Mouse (Mus musculus): ENCODE data around the gene Tgfb1i1. TPM values are rescaled to one million over a fixed set of nuclear protein-coding genes. Genes with fewer than 3 reads are reported as not detected.
A peak's percentile ranks its signal among the peaks of the same experiment; 100 is the strongest.

The Tgfb1i1 gene
- polyA plus RNA-seq, 1 experiment from 2014 or later, result 76.8 TPM

DNA sequence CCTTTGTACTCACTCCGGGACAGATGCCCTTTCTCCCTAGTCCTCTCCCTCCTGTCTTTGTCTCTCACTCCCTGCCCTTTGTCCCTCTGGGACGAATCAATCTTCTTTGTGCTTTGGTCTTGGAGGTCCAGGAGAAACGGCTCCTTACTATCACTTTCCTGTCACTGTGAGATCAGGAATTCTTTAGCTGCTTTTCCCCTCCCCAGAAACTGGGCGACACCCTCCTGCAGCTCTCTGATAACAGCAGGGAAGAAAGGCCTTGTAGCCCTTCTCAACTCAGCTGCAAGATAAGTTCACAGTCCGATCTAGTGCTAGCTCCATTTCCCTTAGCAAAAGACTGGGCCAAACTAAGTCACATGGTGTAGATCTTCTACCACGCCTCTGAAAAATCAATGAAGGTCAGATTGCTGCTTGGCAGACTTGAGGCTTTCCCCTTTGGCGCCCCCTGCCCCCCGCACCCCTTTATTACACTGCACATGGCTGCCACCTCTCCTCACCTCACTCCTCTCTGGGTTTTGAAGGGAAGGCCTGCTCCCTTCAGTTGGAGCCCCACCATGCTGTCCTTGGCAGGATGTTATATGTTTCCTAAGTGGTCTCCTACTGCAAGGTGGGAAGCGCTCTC, 42.4 kb downstream of the Tgfb1i1 start:
- Histone ChIP-seq H3K4me3 (ENCODE audit: low read depth, low read length) (no peak overlapping the region), H3K4me1 (ENCODE audit: control insufficient read depth, insufficient read depth, low read length) (no peaks in the 10 kb centered on the region), H3K36me3 (ENCODE audit: control insufficient read depth, insufficient read depth, low read length) (peaks cover 48% of the 10 kb centered on the region; the same call in 1 of the 2 replicates), H3K27me3 (replicated peaks; ENCODE audit: control insufficient read depth, insufficient read depth, low read length) (no peaks in the 10 kb centered on the region), H3K9me3 (ENCODE audit: control insufficient read depth, low read length) (no peaks in the 10 kb centered on the region), H3K9ac (ENCODE audit: low read depth, low read length) (no peak overlapping the region), H3K27ac (replicated peaks; ENCODE audit: low read depth, low read length) (no peak overlapping the region), H3K4me2 (ENCODE audit: low read depth, low read length) (no peak overlapping the region)
- DNase-seq (ENCODE audit: low spot score) (peak; percentile 51), ATAC-seq (ENCODE audit: low read depth) (peak; percentile 12; the same call in 1 of the 2 replicates)
- WGBS, result 28% methylated on average over 9 of the region's 9 CpGs

- Histone ChIP-seq H3K4me1 (ENCODE audit: control insufficient read depth, insufficient read depth, low read length) (peaks cover 17% of the 10 kb centered on the region), H3K9me3 (ENCODE audit: control insufficient read depth, low read length) (no peaks in the 10 kb centered on the region), H3K4me2 (ENCODE audit: low read depth, low read length) (no peak overlapping the region), H3K27ac (replicated peaks; ENCODE audit: low read depth, low read length) (no peak overlapping the region), H3K36me3 (ENCODE audit: control insufficient read depth, insufficient read depth, low read length) (peaks cover 25% of the 10 kb centered on the region; the same call in 1 of the 2 replicates), H3K4me3 (ENCODE audit: low read depth, low read length) (no peak overlapping the region), H3K9ac (ENCODE audit: low read depth, low read length) (no peak overlapping the region), H3K27me3 (replicated peaks; ENCODE audit: control insufficient read depth, insufficient read depth, low read length) (no peaks in the 10 kb centered on the region)
- ATAC-seq (ENCODE audit: low read depth) (no peak), DNase-seq (ENCODE audit: low spot score) (no peak)
- whole genome bisulfite sequencing, result 88% methylated on average over 10 of the region's 10 CpGs
Measured at GRCm38 (mm10) chr7:128294785-128295184, 48.2 kb downstream of the Tgfb1i1 start.

- Histone ChIP-seq H3K4me2 (ENCODE audit: low read depth, low read length) (peak overlapping the region; percentile 88; the same call in 1 of the 2 replicates), H3K27me3 (replicated peaks; ENCODE audit: control insufficient read depth, insufficient read depth, low read length) (no peaks in the 10 kb centered on the region), H3K27ac (replicated peaks; ENCODE audit: low read depth, low read length) (no peak overlapping the region), H3K9ac (ENCODE audit: low read depth, low read length) (peak overlapping the region; percentile 25; the same call in 1 of the 2 replicates), H3K4me3 (ENCODE audit: low read depth, low read length) (no peak overlapping the region), H3K36me3 (ENCODE audit: control insufficient read depth, insufficient read depth, low read length) (peaks cover 12% of the 10 kb centered on the region; the same call in 1 of the 2 replicates), H3K9me3 (ENCODE audit: control insufficient read depth, low read length) (no peaks in the 10 kb centered on the region), H3K4me1 (ENCODE audit: control insufficient read depth, insufficient read depth, low read length) (peaks cover 17% of the 10 kb centered on the region)
- ATAC-seq (ENCODE audit: low read depth), result no peak
- 66% methylated on average over 3 of the region's 3 CpGs for WGBS
- no peak for DNase-seq (ENCODE audit: low spot score)
Measured at GRCm38 (mm10) chr7:128296514-128296913, 49.9 kb downstream of the Tgfb1i1 start.

- H3K27ac ChIP-seq (replicated peaks; ENCODE audit: low read depth, low read length), result no peak overlapping the region
- no peak for DNase-seq (ENCODE audit: low spot score)
- WGBS, result 35% methylated on average over 10 of the region's 10 CpGs
Measured at GRCm38 (mm10) chr7:128297291-128297616, 50.6 kb downstream of the Tgfb1i1 start.

GRCm38 (mm10) chr7:128297617-128298480, 51.2 kb downstream of the Tgfb1i1 start, which contains the start of gene BC017158:
BC017158 (minus strand) TSS chr7:128298170.
- no peaks in the 10 kb centered on the region for H3K27me3 ChIP-seq (replicated peaks; ENCODE audit: control insufficient read depth, insufficient read depth, low read length)
- H3K9ac ChIP-seq (ENCODE audit: low read depth, low read length), result peak within 1 kb of the TSS; percentile 90
- peak within 1 kb of the TSS; percentile 88 for H3K4me2 ChIP-seq (ENCODE audit: low read depth, low read length)
- H3K4me1 ChIP-seq (ENCODE audit: control insufficient read depth, insufficient read depth, low read length), result peaks cover 17% of the 10 kb centered on the region
- no peaks in the 10 kb centered on the region for H3K9me3 ChIP-seq (ENCODE audit: control insufficient read depth, low read length)
- DNase-seq (ENCODE audit: low spot score) (peak; percentile 91), ATAC-seq (ENCODE audit: low read depth) (peak; percentile 70)
- peaks cover 9% of the 10 kb centered on the region; the same call in 1 of the 2 replicates for H3K36me3 ChIP-seq (ENCODE audit: control insufficient read depth, insufficient read depth, low read length)
- H3K4me3 ChIP-seq (ENCODE audit: low read depth, low read length), result peak within 1 kb of the TSS; percentile 75
- WGBS, result under 1% methylated on average over 38 of the region's 47 CpGs
- peak within 1 kb of the TSS; percentile 83 for H3K27ac ChIP-seq (replicated peaks; ENCODE audit: low read depth, low read length)

More at GRCm38 (mm10) chr7:128297291-128297616, 50.6 kb downstream of the Tgfb1i1 start:
- Histone ChIP-seq H3K4me1 (ENCODE audit: control insufficient read depth, insufficient read depth, low read length) (peaks cover 17% of the 10 kb centered on the region), H3K36me3 (ENCODE audit: control insufficient read depth, insufficient read depth, low read length) (peaks cover 9% of the 10 kb centered on the region; the same call in 1 of the 2 replicates), H3K27me3 (replicated peaks; ENCODE audit: control insufficient read depth, insufficient read depth, low read length) (no peaks in the 10 kb centered on the region), H3K4me3 (ENCODE audit: low read depth, low read length) (peak overlapping the region; percentile 75), H3K4me2 (ENCODE audit: low read depth, low read length) (peak overlapping the region; percentile 88), H3K9me3 (ENCODE audit: control insufficient read depth, low read length) (no peaks in the 10 kb centered on the region), H3K9ac (ENCODE audit: low read depth, low read length) (peak overlapping the region; percentile 90)
- no peak; the same call in 1 of the 2 replicates for ATAC-seq (ENCODE audit: low read depth)

DNA sequence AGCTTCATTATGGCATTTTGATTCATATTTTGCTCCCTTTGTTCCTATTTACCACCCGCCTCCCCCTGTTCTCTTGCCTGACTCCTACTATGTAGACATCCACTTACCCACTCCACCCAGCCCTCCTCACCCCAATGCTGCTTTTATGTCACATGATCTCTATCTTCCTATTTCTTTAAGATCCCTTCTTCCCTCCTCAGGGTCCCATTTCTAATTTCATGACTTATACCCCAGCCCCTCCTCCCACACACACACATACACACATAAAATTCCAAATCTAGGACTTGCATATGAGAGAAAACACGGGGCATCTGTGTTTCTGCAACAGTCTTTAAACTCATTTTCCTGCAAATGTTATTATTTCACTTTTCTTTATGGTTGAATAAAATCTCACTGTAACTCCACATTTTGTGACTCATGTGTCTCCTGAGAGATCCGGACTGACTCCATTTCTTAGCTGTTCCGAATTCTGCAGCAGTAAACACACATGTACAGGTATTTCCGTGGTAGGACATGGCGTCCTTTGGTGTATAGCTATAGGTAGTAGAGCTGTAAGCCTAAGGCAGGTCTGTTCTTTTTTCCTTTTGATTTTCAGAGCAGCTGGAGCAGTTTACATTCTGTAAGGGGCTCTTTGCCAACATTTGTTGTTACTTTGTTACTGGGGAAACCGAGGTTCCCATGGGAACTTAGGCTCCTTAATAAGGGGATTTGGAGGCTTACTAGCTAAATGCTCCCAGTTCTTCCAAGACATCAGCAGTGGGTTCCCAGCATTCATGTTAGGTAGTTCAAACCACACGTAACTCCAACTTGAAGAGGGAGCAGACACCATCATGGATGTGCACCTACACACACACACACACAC, 52.1 kb downstream of the Tgfb1i1 start:
- H3K27ac ChIP-seq (replicated peaks; ENCODE audit: low read depth, low read length), result peak overlapping the region; percentile 83
- DNase-seq (ENCODE audit: low spot score) (peak; percentile 87), ATAC-seq (ENCODE audit: low read depth) (peak; percentile 30; the same call in 1 of the 2 replicates)
- no peaks in the 10 kb centered on the region for H3K9me3 ChIP-seq (ENCODE audit: control insufficient read depth, low read length)
- WGBS, result 53% methylated on average over 8 of the region's 8 CpGs
- H3K4me1 ChIP-seq (ENCODE audit: control insufficient read depth, insufficient read depth, low read length), result peaks cover 17% of the 10 kb centered on the region
- H3K36me3 ChIP-seq (ENCODE audit: control insufficient read depth, insufficient read depth, low read length), result peaks cover 5% of the 10 kb centered on the region; the same call in 1 of the 2 replicates
- H3K4me2 ChIP-seq (ENCODE audit: low read depth, low read length), result peak overlapping the region; percentile 88
- H3K9ac ChIP-seq (ENCODE audit: low read depth, low read length), result peak overlapping the region; percentile 90
- H3K4me3 ChIP-seq (ENCODE audit: low read depth, low read length), result peak overlapping the region; percentile 75
- H3K27me3 ChIP-seq (replicated peaks; ENCODE audit: control insufficient read depth, insufficient read depth, low read length), result no peaks in the 10 kb centered on the region

DNA sequence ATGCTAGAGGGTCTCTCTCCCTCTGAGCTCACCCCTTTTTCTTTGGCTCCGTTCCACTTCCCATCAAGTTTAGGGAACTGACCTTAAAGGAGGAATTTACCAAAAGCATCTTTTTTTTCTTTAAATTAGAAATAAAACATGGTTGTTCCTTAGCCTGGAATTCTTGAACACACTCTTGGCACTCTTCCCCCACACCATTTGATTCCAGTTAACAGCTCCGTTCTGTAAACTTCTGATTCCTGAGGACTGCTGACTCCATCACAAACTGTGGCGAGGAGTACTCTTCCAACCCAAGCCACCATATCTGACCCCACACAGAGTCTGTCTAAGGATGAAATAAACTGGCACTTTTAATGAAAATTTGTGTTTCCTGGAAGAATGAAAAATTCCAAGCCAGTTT, 54.3 kb downstream of the Tgfb1i1 start:
- Histone ChIP-seq H3K36me3 (ENCODE audit: control insufficient read depth, insufficient read depth, low read length) (no peaks in the 10 kb centered on the region), H3K4me1 (ENCODE audit: control insufficient read depth, insufficient read depth, low read length) (peaks cover 20% of the 10 kb centered on the region), H3K9me3 (ENCODE audit: control insufficient read depth, low read length) (no peaks in the 10 kb centered on the region), H3K27me3 (replicated peaks; ENCODE audit: control insufficient read depth, insufficient read depth, low read length) (no peaks in the 10 kb centered on the region), H3K4me3 (ENCODE audit: low read depth, low read length) (no peak overlapping the region), H3K4me2 (ENCODE audit: low read depth, low read length) (no peak overlapping the region), H3K27ac (replicated peaks; ENCODE audit: low read depth, low read length) (no peak overlapping the region), H3K9ac (ENCODE audit: low read depth, low read length) (no peak overlapping the region)
- DNase-seq (ENCODE audit: low spot score), result peak; percentile 29
- no peak for ATAC-seq (ENCODE audit: low read depth)
- 51% methylated on average over 3 of the region's 3 CpGs for WGBS

DNA sequence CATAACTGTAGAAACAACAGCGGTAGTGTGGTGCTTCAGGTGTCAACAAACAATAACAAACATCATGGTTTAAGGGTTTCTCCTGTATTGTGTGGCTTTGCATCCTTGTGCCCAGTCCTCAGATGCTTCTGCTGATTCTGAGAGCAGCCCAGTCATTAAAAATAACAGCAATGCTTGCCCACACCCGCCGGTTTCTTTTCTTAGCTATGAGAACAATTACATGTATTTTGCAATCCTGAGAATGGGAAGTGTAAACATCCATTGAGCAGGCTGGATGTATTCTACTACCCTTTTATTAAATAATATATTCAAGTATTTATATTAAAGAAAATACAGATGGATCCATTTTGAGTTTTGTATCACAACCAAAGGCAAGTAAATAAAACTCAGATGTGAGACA, 55.5 kb downstream of the Tgfb1i1 start:
- Histone ChIP-seq H3K9me3 (ENCODE audit: control insufficient read depth, low read length) (no peaks in the 10 kb centered on the region), H3K27me3 (replicated peaks; ENCODE audit: control insufficient read depth, insufficient read depth, low read length) (no peaks in the 10 kb centered on the region), H3K4me3 (ENCODE audit: low read depth, low read length) (no peak overlapping the region), H3K27ac (replicated peaks; ENCODE audit: low read depth, low read length) (no peak overlapping the region), H3K36me3 (ENCODE audit: control insufficient read depth, insufficient read depth, low read length) (no peaks in the 10 kb centered on the region), H3K9ac (ENCODE audit: low read depth, low read length) (no peak overlapping the region), H3K4me2 (ENCODE audit: low read depth, low read length) (no peak overlapping the region), H3K4me1 (ENCODE audit: control insufficient read depth, insufficient read depth, low read length) (peaks cover 16% of the 10 kb centered on the region)
- 78% methylated on average over 3 of the region's 3 CpGs for WGBS
- DNase-seq (ENCODE audit: low spot score), result no peak
- no peak for ATAC-seq (ENCODE audit: low read depth)

All from embryonic facial prominence, embryonic 14.5 days (tissue).